Mouse (Mus musculus) liver, postnatal 0 days (tissue): ENCODE measurements around the gene Eif3l.

Source experiments
- CTCF ChIP-seq: sonication (generic); IDR thresholded peaks from 2 replicates; pipeline ENCODE4 v1.5.1; 2016; ENCODE audit warnings: antibody characterized with exemption, low read depth
- EP300 ChIP-seq: IDR thresholded peaks from 2 replicates; pipeline ENCODE4 v1.6.1; 2016; ENCODE audit warnings: antibody characterized with exemption, low read depth, mild to moderate bottlenecking

GRCm38 (mm10) chr15:79140866-79141565 is 66.0 kb downstream of the Eif3l start, which contains the start of the genes Polr2f and 1700088E04Rik:
- no peak for TF ChIP-seq CTCF
- no peak for TF ChIP-seq EP300
